Comparison of ENCODE assay signal across 8 mouse cellular contexts in genomic region chr13:58359304-58359653, GRCm38 (mm10). TPM values are rescaled to one million over a fixed set of nuclear protein-coding genes. Genes with fewer than 3 reads are reported as not detected.
DNase-seq lines count a peak whose midpoint lies in the region; ATAC-seq and TF ChIP-seq lines count a peak whose summit lies in the region.

No protein-coding gene starts in this region.

- H3K27me3 ChIP-seq in heart, embryonic 15.5 days: no peaks in the 10 kb centered on the region; the same call in 1 of the 2 replicates
- H3K27me3 ChIP-seq in hindbrain, embryonic 12.5 days: no peaks in the 10 kb centered on the region; the same call in 1 of the 2 replicates

- H3K4me2 ChIP-seq in heart, embryonic 15.5 days: peak overlapping the region; percentile 99
- H3K4me2 ChIP-seq in hindbrain, embryonic 12.5 days (replicated peaks): peak overlapping the region; percentile 98

- peaks cover 8% of the 10 kb centered on the region for H3K4me1 ChIP-seq in heart, embryonic 15.5 days (replicated peaks)
- no peaks in the 10 kb centered on the region for H3K4me1 ChIP-seq in bone marrow macrophage, adult 2 months (ENCODE audit: control insufficient read depth, insufficient read depth, low read length)
- 0 out of 2 replicates have a peak, but pooled peaks cover 4% of the 10 kb centered on the region for H3K4me1 ChIP-seq in hindbrain, embryonic 12.5 days

- H3K27ac ChIP-seq in heart, embryonic 15.5 days: 0 out of 2 replicates have a peak overlapping the region, but pooled peaks have one; percentile 13
- H3K27ac ChIP-seq in bone marrow macrophage, adult 2 months (ENCODE audit: insufficient read depth, low read depth, low read length): no peak overlapping the region
- no peak overlapping the region for H3K27ac ChIP-seq in hindbrain, embryonic 12.5 days

- intact Hi-C loops in heart, postnatal 36 days (cut with DNase I): loop anchor here (5.0 kb wide), 1 partner anchor 43 kb away; the partner anchor contains the start of genes Hnrnpk and Rmi1

- H3K36me3 ChIP-seq in heart, embryonic 15.5 days: no peaks in the 10 kb centered on the region
- H3K36me3 ChIP-seq in hindbrain, embryonic 12.5 days: no peaks in the 10 kb centered on the region

- WGBS in heart, embryonic 15.5 days: 6% methylated on average over 7 of the region's 7 CpGs
- WGBS in hindbrain, embryonic 12.5 days: 5% methylated on average over 7 of the region's 7 CpGs

- ATAC-seq in heart, embryonic 15.5 days (replicated peaks; ENCODE audit: insufficient number of reproducible peaks, insufficient read depth, low FRiP score, low read depth): peak; percentile 40
- ATAC-seq in hindbrain, embryonic 12.5 days (ENCODE audit: low FRiP score): peak; percentile 76; the same call in 1 of the 2 replicates
- ATAC-seq in megakaryocyte-erythroid progenitor cell, adult 5-6 weeks (replicated peaks; ENCODE audit: low FRiP score, low TSS enrichment, poor library complexity, severe bottlenecking): peak; percentile 61; the same call in 1 of the 2 replicates

- TF ChIP-seq POLR2A in bone marrow macrophage, adult 2 months (IDR thresholded peaks at IDR 0.05; ENCODE audit: borderline replicate concordance, low read depth, low read length): no peak

- peak overlapping the region; percentile 78 for H3K4me3 ChIP-seq in heart, embryonic 15.5 days
- H3K4me3 ChIP-seq in bone marrow macrophage, adult 2 months (ENCODE audit: insufficient read depth, low read length): peak overlapping the region; percentile 49
- H3K4me3 ChIP-seq in hindbrain, embryonic 12.5 days: peak overlapping the region; percentile 78

- DNase-seq in heart, postnatal 36 days: no peak
- no peak for DNase-seq in gastrocnemius, adult 8-10 months (ENCODE audit: low spot score in 2 of 2)
- DNase-seq in gastrocnemius, postnatal 25 days: no peak
- no peak for DNase-seq in adipocyte (ENCODE audit: low spot score)

- no peaks in the 10 kb centered on the region for H3K9me3 ChIP-seq in heart, embryonic 15.5 days (replicated peaks)
- no peaks in the 10 kb centered on the region for H3K9me3 ChIP-seq in hindbrain, embryonic 12.5 days (replicated peaks)

- peak overlapping the region; percentile 36; the same call in 1 of the 2 replicates for H3K9ac ChIP-seq in heart, embryonic 15.5 days
- peak overlapping the region; percentile 81; the same call in 1 of the 2 replicates for H3K9ac ChIP-seq in hindbrain, embryonic 12.5 days

- TF ChIP-seq CTCF in bone marrow macrophage, adult 2 months (IDR thresholded peaks at IDR 0.05; ENCODE audit: low read depth, low read length): no peak

RNA-seq across cellular contexts. Expression of gene Kif27, which starts 0.4 kb away (rescaled TPM):
- 0.37 and 0.43 TPM in 2 replicates for polyA plus RNA-seq in heart, embryonic 15.5 days (2015; fragmentation: Nextera tagmentation; extraction: Ambion mirVana)
- total RNA-seq in heart, postnatal 36 days (2021): under 1 TPM; 0.06 to 0.08 TPM
- not detected in 2 replicates for polyA plus RNA-seq in bone marrow macrophage, adult 2 months (2012; ENCODE audit: insufficient read depth, insufficient read length, missing spikeins)
- 2.4 and 2.5 TPM in 2 replicates for polyA plus RNA-seq in hindbrain, embryonic 12.5 days (2016; fragmentation: Nextera tagmentation; extraction: Ambion mirVana)
- total RNA-seq in megakaryocyte-erythroid progenitor cell, adult 5-6 weeks (2014; fragmentation: Nextera tagmentation): not detected in 2 replicates
- total RNA-seq in megakaryocyte-erythroid progenitor cell, adult 5-6 weeks (2017): 0.50 and 0.75 TPM in 2 replicates
- total RNA-seq in gastrocnemius, adult 8-10 months (2022): under 1 TPM in 2 of 4 experiments, not detected in 2; 0.05 to 0.15 TPM
- under 1 TPM in 1 of 2 experiments, not detected in 1; 0.05 TPM for total RNA-seq in gastrocnemius, postnatal 25 days (2021)

RNA-seq across cellular contexts. Expression of gene 2210016F16Rik, which starts 25.7 kb away (rescaled TPM):
- 26.3 and 27.7 TPM in 2 replicates for polyA plus RNA-seq in heart, embryonic 15.5 days (2015; fragmentation: Nextera tagmentation; extraction: Ambion mirVana)
- total RNA-seq in heart, postnatal 36 days (2021): 10 to 100 TPM; 14.8 to 17.1 TPM
- 19.7 and 20.6 TPM in 2 replicates for polyA plus RNA-seq in bone marrow macrophage, adult 2 months (2012; ENCODE audit: insufficient read depth, insufficient read length, missing spikeins)
- 24.1 and 27.3 TPM in 2 replicates for polyA plus RNA-seq in hindbrain, embryonic 12.5 days (2016; fragmentation: Nextera tagmentation; extraction: Ambion mirVana)
- total RNA-seq in megakaryocyte-erythroid progenitor cell, adult 5-6 weeks (2014; fragmentation: Nextera tagmentation): 30.6 and 33.0 TPM in 2 replicates
- total RNA-seq in megakaryocyte-erythroid progenitor cell, adult 5-6 weeks (2017): 27.4 and 29.2 TPM in 2 replicates
- total RNA-seq in gastrocnemius, adult 8-10 months (2022): 1 to 10 TPM; 6.3 to 7.7 (median 7.3) TPM
- total RNA-seq in gastrocnemius, postnatal 25 days (2021): 1 to 10 TPM; 7.0 to 7.2 TPM

RNA-seq across cellular contexts. Expression of gene Rmi1, which starts 42.8 kb away (rescaled TPM):
- 18.5 and 19.2 TPM in 2 replicates for polyA plus RNA-seq in heart, embryonic 15.5 days (2015; fragmentation: Nextera tagmentation; extraction: Ambion mirVana)
- total RNA-seq in heart, postnatal 36 days (2021): 10 to 100 TPM in 1 of 2 experiments, 1 to 10 TPM in 1; 8.6 to 10.1 TPM
- 25.1 and 25.4 TPM in 2 replicates for polyA plus RNA-seq in bone marrow macrophage, adult 2 months (2012; ENCODE audit: insufficient read depth, insufficient read length, missing spikeins)
- polyA plus RNA-seq in hindbrain, embryonic 12.5 days (2016; fragmentation: Nextera tagmentation; extraction: Ambion mirVana): 29.6 and 32.1 TPM in 2 replicates
- total RNA-seq in megakaryocyte-erythroid progenitor cell, adult 5-6 weeks (2014; fragmentation: Nextera tagmentation): 39.7 and 45.3 TPM in 2 replicates
- 38.2 and 40.3 TPM in 2 replicates for total RNA-seq in megakaryocyte-erythroid progenitor cell, adult 5-6 weeks (2017)
- 1 to 10 TPM; 5.7 to 7.8 (median 6.4) TPM for total RNA-seq in gastrocnemius, adult 8-10 months (2022)
- 1 to 10 TPM; 4.8 to 5.5 TPM for total RNA-seq in gastrocnemius, postnatal 25 days (2021)

RNA-seq across cellular contexts. Expression of gene Hnrnpk, which starts 43.9 kb away (rescaled TPM):
- 888 and 900 TPM in 2 replicates for polyA plus RNA-seq in heart, embryonic 15.5 days (2015; fragmentation: Nextera tagmentation; extraction: Ambion mirVana)
- 100 to 1,000 TPM; 414 to 472 TPM for total RNA-seq in heart, postnatal 36 days (2021)
- 846 and 879 TPM in 2 replicates for polyA plus RNA-seq in bone marrow macrophage, adult 2 months (2012; ENCODE audit: insufficient read depth, insufficient read length, missing spikeins)
- polyA plus RNA-seq in hindbrain, embryonic 12.5 days (2016; fragmentation: Nextera tagmentation; extraction: Ambion mirVana): 1,934 and 2,030 TPM in 2 replicates
- total RNA-seq in megakaryocyte-erythroid progenitor cell, adult 5-6 weeks (2014; fragmentation: Nextera tagmentation): 881 and 1,123 TPM in 2 replicates
- 2,464 and 2,675 TPM in 2 replicates for total RNA-seq in megakaryocyte-erythroid progenitor cell, adult 5-6 weeks (2017)
- total RNA-seq in gastrocnemius, adult 8-10 months (2022): 100 to 1,000 TPM; 203 to 256 (median 231) TPM
- total RNA-seq in gastrocnemius, postnatal 25 days (2021): 100 to 1,000 TPM; 237 to 240 TPM
